Mouse (Mus musculus): ENCODE data around the gene Bmpr1b. TPM values are rescaled to one million over a fixed set of nuclear protein-coding genes. Genes with fewer than 3 reads are reported as not detected.

Gene Bmpr1b
- polyA plus RNA-seq, 1 experiment from 2014 or later: not detected

- Histone ChIP-seq H3K4me1 (ENCODE audit: insufficient read depth) (no peaks in the 10 kb centered on the region), H3K4me2 (ENCODE audit: low read depth, low read length) (no peak overlapping the region), H3K4me3 (ENCODE audit: low read depth, low read length) (no peak overlapping the region), H3K9me3 (ENCODE audit: low read length) (no peaks in the 10 kb centered on the region), H3K27me3 (ENCODE audit: insufficient read depth, low read length) (no peaks in the 10 kb centered on the region), H3K27ac (ENCODE audit: low read depth) (no peak overlapping the region), H3K36me3 (replicated peaks; ENCODE audit: insufficient read depth, low read length) (no peaks in the 10 kb centered on the region), H3K9ac (replicated peaks) (no peak overlapping the region)
- 70% methylated on average over 1 of the region's 1 CpGs for WGBS (ENCODE audit: insufficient replicate concordance)
- TF ChIP-seq CTCF (IDR thresholded peaks at IDR 0.05; ENCODE audit: low read depth) (no peak), EP300 (IDR thresholded peaks at IDR 0.05; ENCODE audit: low read depth) (no peak)
- no peak for DNase-seq
- ATAC-seq: no peak
Observed at GRCm38 (mm10) chr3:142084091-142084490, 85.1 kb downstream of the Bmpr1b start.

GRCm38 (mm10) chr3:142077723-142078302 lies 91.4 kb downstream of the Bmpr1b start:
- Histone ChIP-seq H3K4me2 (ENCODE audit: low read depth, low read length) (no peak overlapping the region), H3K9me3 (ENCODE audit: low read length) (no peaks in the 10 kb centered on the region), H3K36me3 (replicated peaks; ENCODE audit: insufficient read depth, low read length) (no peaks in the 10 kb centered on the region), H3K27me3 (ENCODE audit: insufficient read depth, low read length) (no peaks in the 10 kb centered on the region), H3K4me3 (ENCODE audit: low read depth, low read length) (no peak overlapping the region), H3K4me1 (ENCODE audit: insufficient read depth) (no peaks in the 10 kb centered on the region), H3K9ac (replicated peaks) (no peak overlapping the region), H3K27ac (ENCODE audit: low read depth) (no peak overlapping the region)
- TF ChIP-seq EP300 (IDR thresholded peaks at IDR 0.05; ENCODE audit: low read depth): no peak
- whole genome bisulfite sequencing (ENCODE audit: insufficient replicate concordance): 47% methylated on average over 3 of the region's 3 CpGs
- ATAC-seq: no peak
- DNase-seq: no peak

GRCm38 (mm10) chr3:142071601-142072000 lies 97.6 kb downstream of the Bmpr1b start:
- ATAC-seq (no peak), DNase-seq (no peak)
- Histone ChIP-seq H3K4me3 (ENCODE audit: low read depth, low read length) (no peak overlapping the region), H3K4me2 (ENCODE audit: low read depth, low read length) (no peak overlapping the region), H3K4me1 (ENCODE audit: insufficient read depth) (no peaks in the 10 kb centered on the region), H3K27me3 (ENCODE audit: insufficient read depth, low read length) (no peaks in the 10 kb centered on the region), H3K36me3 (replicated peaks; ENCODE audit: insufficient read depth, low read length) (no peaks in the 10 kb centered on the region), H3K27ac (ENCODE audit: low read depth) (no peak overlapping the region), H3K9ac (replicated peaks) (no peak overlapping the region), H3K9me3 (ENCODE audit: low read length) (no peaks in the 10 kb centered on the region)
- 75% methylated on average over 5 of the region's 5 CpGs for WGBS (ENCODE audit: insufficient replicate concordance)
- TF ChIP-seq EP300 (IDR thresholded peaks at IDR 0.05; ENCODE audit: low read depth) (no peak), CTCF (IDR thresholded peaks at IDR 0.05; ENCODE audit: low read depth) (no peak)

DNA sequence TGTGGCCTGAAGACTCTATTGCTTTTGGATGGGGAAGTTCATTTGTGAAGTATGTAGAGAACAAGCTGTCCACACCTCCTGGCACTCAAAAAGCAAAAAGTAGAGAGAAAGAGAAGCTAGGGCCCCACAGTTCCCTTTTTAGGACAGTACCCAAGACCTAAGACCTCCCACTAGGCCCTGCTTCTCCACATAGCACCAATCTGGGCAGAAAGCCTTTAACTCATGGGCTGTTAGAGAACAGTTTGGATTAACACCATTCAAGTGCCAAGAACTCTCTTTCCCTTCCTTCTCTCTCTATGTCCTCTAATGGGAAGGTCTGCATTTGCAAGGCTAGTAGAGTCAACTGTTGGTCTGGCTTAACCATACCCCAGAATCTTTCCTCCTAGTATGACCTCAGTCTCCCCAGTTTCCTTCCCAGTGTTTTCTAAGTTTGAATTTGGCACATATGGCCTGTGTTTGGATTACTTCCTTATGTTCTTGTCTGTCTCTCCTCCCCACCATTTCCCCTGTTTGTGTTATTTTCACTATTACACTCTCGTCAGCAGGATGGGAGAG lies 102.4 kb downstream of the Bmpr1b start:
- Histone ChIP-seq H3K4me3 (ENCODE audit: low read depth, low read length) (no peak overlapping the region), H3K9ac (replicated peaks) (no peak overlapping the region), H3K4me1 (ENCODE audit: insufficient read depth) (no peaks in the 10 kb centered on the region), H3K27ac (ENCODE audit: low read depth) (no peak overlapping the region), H3K36me3 (replicated peaks; ENCODE audit: insufficient read depth, low read length) (no peaks in the 10 kb centered on the region), H3K4me2 (ENCODE audit: low read depth, low read length) (no peak overlapping the region), H3K9me3 (ENCODE audit: low read length) (no peaks in the 10 kb centered on the region), H3K27me3 (ENCODE audit: insufficient read depth, low read length) (no peaks in the 10 kb centered on the region)
- TF ChIP-seq CTCF (IDR thresholded peaks at IDR 0.05; ENCODE audit: low read depth) (no peak), EP300 (IDR thresholded peaks at IDR 0.05; ENCODE audit: low read depth) (no peak)
- 61% methylated on average over 1 of the region's 1 CpGs for WGBS (ENCODE audit: insufficient replicate concordance)
- ATAC-seq (no peak), DNase-seq (no peak)

GRCm38 (mm10) chr3:142065111-142065510 lies 104.1 kb downstream of the Bmpr1b start:
- Histone ChIP-seq H3K9me3 (ENCODE audit: low read length) (no peaks in the 10 kb centered on the region), H3K36me3 (replicated peaks; ENCODE audit: insufficient read depth, low read length) (no peaks in the 10 kb centered on the region), H3K4me1 (ENCODE audit: insufficient read depth) (no peaks in the 10 kb centered on the region), H3K9ac (replicated peaks) (no peak overlapping the region), H3K4me2 (ENCODE audit: low read depth, low read length) (no peak overlapping the region), H3K27me3 (ENCODE audit: insufficient read depth, low read length) (no peaks in the 10 kb centered on the region), H3K27ac (ENCODE audit: low read depth) (no peak overlapping the region), H3K4me3 (ENCODE audit: low read depth, low read length) (no peak overlapping the region)
- no peak for DNase-seq
- ATAC-seq: no peak
- 63% methylated on average over 5 of the region's 5 CpGs for whole genome bisulfite sequencing (ENCODE audit: insufficient replicate concordance)
- TF ChIP-seq CTCF (IDR thresholded peaks at IDR 0.05; ENCODE audit: low read depth) (no peak), EP300 (IDR thresholded peaks at IDR 0.05; ENCODE audit: low read depth) (no peak)

GRCm38 (mm10) chr3:142063536-142064226 lies 105.5 kb downstream of the Bmpr1b start:
- DNase-seq (no peak), ATAC-seq (no peak)
- Histone ChIP-seq H3K36me3 (replicated peaks; ENCODE audit: insufficient read depth, low read length) (no peaks in the 10 kb centered on the region), H3K9ac (replicated peaks) (no peak overlapping the region), H3K27me3 (ENCODE audit: insufficient read depth, low read length) (no peaks in the 10 kb centered on the region), H3K4me1 (ENCODE audit: insufficient read depth) (no peaks in the 10 kb centered on the region), H3K4me3 (ENCODE audit: low read depth, low read length) (no peak overlapping the region), H3K9me3 (ENCODE audit: low read length) (no peaks in the 10 kb centered on the region), H3K4me2 (ENCODE audit: low read depth, low read length) (no peak overlapping the region), H3K27ac (ENCODE audit: low read depth) (no peak overlapping the region)
- no peak for TF ChIP-seq EP300 (IDR thresholded peaks at IDR 0.05; ENCODE audit: low read depth)
- TF ChIP-seq CTCF (IDR thresholded peaks at IDR 0.05; ENCODE audit: low read depth): no peak
- WGBS (ENCODE audit: insufficient replicate concordance): 53% methylated on average over 12 of the region's 12 CpGs
